Mouse (Mus musculus): ENCODE data around the gene Prss41. TPM values are rescaled to one million over a fixed set of nuclear protein-coding genes. Genes with fewer than 3 reads are reported as not detected.
"Not testable (repeated sequence)": the region's sequence is repeated elsewhere in the genome, so short reads cannot be mapped to it uniquely, and the experiment has no call there.

Gene Prss41
- polyA plus RNA-seq (2015; fragmentation: Nextera tagmentation; extraction: Ambion mirVana) = 0.52 and 1.0 TPM in 2 replicates

- no peaks in the 10 kb centered on the region for H3K36me3 ChIP-seq
- H3K9ac ChIP-seq (replicated peaks) = no peak within 1 kb of the TSS
- no peaks in the 10 kb centered on the region for H3K27me3 ChIP-seq
- H3K9me3 ChIP-seq = no peaks in the 10 kb centered on the region
- no peak within 1 kb of the TSS for H3K4me3 ChIP-seq
- no peaks in the 10 kb centered on the region for H3K4me1 ChIP-seq
- no peak for ATAC-seq (replicated peaks)
- 12% methylated on average over 19 of the region's 19 CpGs for WGBS
- no peak within 1 kb of the TSS for H3K27ac ChIP-seq (replicated peaks)
- peak within 1 kb of the TSS; percentile 19 for H3K4me2 ChIP-seq (replicated peaks)
Observed at GRCm38 (mm10) chr17:23843812-23844273, at the start of gene Prss41, which contains the start of gene Prss32. Gene Prss41, minus strand, starts transcription at chr17:23844172. Gene Prss32, plus strand, starts transcription at chr17:23843855.

GRCm38 (mm10) chr17:23880576-23880975 lies 36.6 kb upstream of the Prss41 start, which contains the start of the genes Dcpp1 and Dcpp2:
Gene Dcpp1, plus strand, starts transcription at chr17:23880876.
Gene Dcpp2, plus strand, starts transcription at chr17:23880880.
- not testable (repeated sequence) for H3K9ac ChIP-seq (replicated peaks); H3K4me2 ChIP-seq (replicated peaks); H3K4me1 ChIP-seq; H3K9me3 ChIP-seq; H3K36me3 ChIP-seq; H3K27ac ChIP-seq (replicated peaks); ATAC-seq (replicated peaks); H3K4me3 ChIP-seq; H3K27me3 ChIP-seq
- 78% methylated on average over 4 of the region's 4 CpGs for WGBS

DNA sequence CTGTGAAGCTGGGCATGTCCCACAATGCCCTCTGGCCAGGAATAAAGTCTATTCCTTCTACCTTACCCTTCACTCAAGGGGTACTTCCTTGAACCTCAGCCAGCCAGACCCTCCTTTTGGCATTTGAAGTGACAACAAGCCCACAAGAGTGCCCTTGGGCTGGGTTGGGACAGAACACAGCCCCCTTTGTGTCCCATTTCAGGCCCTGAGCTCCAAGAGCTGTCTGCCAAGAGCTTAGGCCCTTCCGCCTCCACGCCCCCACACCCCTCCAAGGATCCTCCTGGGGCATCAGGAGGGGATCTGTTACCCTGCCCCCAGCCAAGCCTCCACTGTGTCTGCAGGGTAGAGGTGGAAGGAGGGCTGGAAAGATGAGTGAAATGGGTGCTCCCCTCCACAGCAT lies 33.2 kb upstream of the Prss41 start:
- no peak for ATAC-seq (replicated peaks)
- Histone ChIP-seq H3K36me3 (no peaks in the 10 kb centered on the region), H3K9me3 (no peaks in the 10 kb centered on the region), H3K4me2 (replicated peaks) (no peak overlapping the region), H3K4me1 (no peaks in the 10 kb centered on the region), H3K4me3 (no peak overlapping the region), H3K9ac (replicated peaks) (no peak overlapping the region), H3K27ac (replicated peaks) (no peak overlapping the region), H3K27me3 (no peaks in the 10 kb centered on the region)
- WGBS = 76% methylated on average over 2 of the region's 2 CpGs

GRCm38 (mm10) chr17:23876741-23877140 lies 32.8 kb upstream of the Prss41 start:
- no peak overlapping the region for H3K9ac ChIP-seq (replicated peaks)
- H3K9me3 ChIP-seq = no peaks in the 10 kb centered on the region
- no peak overlapping the region for H3K4me3 ChIP-seq
- 33% methylated on average over 3 of the region's 3 CpGs for WGBS
- H3K36me3 ChIP-seq = no peaks in the 10 kb centered on the region
- H3K4me2 ChIP-seq (replicated peaks) = no peak overlapping the region
- no peaks in the 10 kb centered on the region for H3K27me3 ChIP-seq
- H3K27ac ChIP-seq (replicated peaks) = no peak overlapping the region
- peak; percentile 53 for ATAC-seq (replicated peaks)
- no peaks in the 10 kb centered on the region for H3K4me1 ChIP-seq

- 46% methylated on average over 8 of the region's 8 CpGs for WGBS
- Histone ChIP-seq H3K4me2 (replicated peaks) (no peak overlapping the region), H3K27ac (replicated peaks) (no peak overlapping the region), H3K27me3 (no peaks in the 10 kb centered on the region), H3K9me3 (no peaks in the 10 kb centered on the region), H3K4me1 (no peaks in the 10 kb centered on the region), H3K9ac (replicated peaks) (no peak overlapping the region), H3K36me3 (no peaks in the 10 kb centered on the region), H3K4me3 (no peak overlapping the region)
- no peak for ATAC-seq (replicated peaks)
Observed at GRCm38 (mm10) chr17:23873884-23874856, 30.2 kb upstream of the Prss41 start.

DNA sequence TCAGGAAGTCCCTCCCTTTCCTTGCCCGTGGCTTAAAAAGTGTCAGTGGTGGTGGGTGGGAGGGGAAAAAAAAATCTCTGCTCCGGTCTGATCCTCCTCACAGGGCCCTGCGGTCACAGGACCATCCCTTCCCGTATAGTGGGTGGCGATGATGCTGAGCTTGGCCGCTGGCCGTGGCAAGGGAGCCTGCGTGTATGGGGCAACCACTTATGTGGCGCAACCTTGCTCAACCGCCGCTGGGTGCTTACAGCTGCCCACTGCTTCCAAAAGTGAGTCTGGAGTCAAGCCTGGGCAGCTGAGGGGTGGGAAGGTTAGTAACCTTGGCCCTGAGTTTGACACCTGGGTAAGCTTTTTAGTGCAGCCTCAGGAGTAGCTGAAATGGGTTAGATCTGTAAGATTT lies 24.5 kb upstream of the Prss41 start:
- ATAC-seq (replicated peaks) = no peak
- H3K36me3 ChIP-seq = no peaks in the 10 kb centered on the region
- no peak overlapping the region for H3K4me2 ChIP-seq (replicated peaks)
- H3K4me1 ChIP-seq = no peaks in the 10 kb centered on the region
- H3K9me3 ChIP-seq = no peaks in the 10 kb centered on the region
- no peak overlapping the region for H3K9ac ChIP-seq (replicated peaks)
- H3K4me3 ChIP-seq = no peak overlapping the region
- H3K27me3 ChIP-seq = no peaks in the 10 kb centered on the region
- 94% methylated on average over 11 of the region's 11 CpGs for WGBS
- H3K27ac ChIP-seq (replicated peaks) = no peak overlapping the region

DNA sequence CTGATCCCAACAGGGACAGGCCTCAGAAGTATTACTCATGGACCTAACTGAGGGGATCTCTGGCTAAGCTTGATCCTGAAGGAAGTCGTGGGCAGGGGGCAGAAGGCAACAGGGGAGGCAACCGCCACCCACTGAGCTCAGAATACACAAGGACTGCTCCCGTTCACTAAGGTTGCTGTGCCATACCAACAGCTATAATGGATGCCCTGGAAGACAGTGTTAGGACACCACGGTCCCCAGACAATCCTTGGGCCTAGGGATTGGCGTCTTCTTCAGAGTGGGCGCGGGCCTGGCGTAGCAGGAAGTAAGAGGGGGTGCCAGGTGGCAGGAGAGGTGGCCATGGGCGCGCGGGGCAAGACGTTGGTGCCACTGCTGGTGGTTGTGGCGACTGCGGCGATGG lies 23.8 kb upstream of the Prss41 start, which contains the start of gene Prss21:
Prss21 (plus strand) TSS at position 301 of the 400 bp plus-strand sequence.
- no peak within 1 kb of the TSS for H3K9ac ChIP-seq (replicated peaks)
- ATAC-seq (replicated peaks) = no peak
- WGBS = 86% methylated on average over 15 of the region's 15 CpGs
- no peaks in the 10 kb centered on the region for H3K4me1 ChIP-seq
- no peak within 1 kb of the TSS for H3K27ac ChIP-seq (replicated peaks)
- no peak within 1 kb of the TSS for H3K4me3 ChIP-seq
- H3K4me2 ChIP-seq (replicated peaks) = no peak within 1 kb of the TSS
- H3K27me3 ChIP-seq = no peaks in the 10 kb centered on the region
- no peaks in the 10 kb centered on the region for H3K9me3 ChIP-seq
- no peaks in the 10 kb centered on the region for H3K36me3 ChIP-seq

- H3K9me3 ChIP-seq = no peaks in the 10 kb centered on the region
- no peak overlapping the region for H3K9ac ChIP-seq (replicated peaks)
- no peaks in the 10 kb centered on the region for H3K36me3 ChIP-seq
- H3K27me3 ChIP-seq = no peaks in the 10 kb centered on the region
- H3K27ac ChIP-seq (replicated peaks) = no peak overlapping the region
- no peak overlapping the region for H3K4me3 ChIP-seq
- no peaks in the 10 kb centered on the region for H3K4me1 ChIP-seq
- WGBS = 80% methylated on average over 4 of the region's 4 CpGs
- ATAC-seq (replicated peaks) = no peak
- H3K4me2 ChIP-seq (replicated peaks) = no peak overlapping the region
Observed at GRCm38 (mm10) chr17:23862926-23863325, 19.0 kb upstream of the Prss41 start.

DNA sequence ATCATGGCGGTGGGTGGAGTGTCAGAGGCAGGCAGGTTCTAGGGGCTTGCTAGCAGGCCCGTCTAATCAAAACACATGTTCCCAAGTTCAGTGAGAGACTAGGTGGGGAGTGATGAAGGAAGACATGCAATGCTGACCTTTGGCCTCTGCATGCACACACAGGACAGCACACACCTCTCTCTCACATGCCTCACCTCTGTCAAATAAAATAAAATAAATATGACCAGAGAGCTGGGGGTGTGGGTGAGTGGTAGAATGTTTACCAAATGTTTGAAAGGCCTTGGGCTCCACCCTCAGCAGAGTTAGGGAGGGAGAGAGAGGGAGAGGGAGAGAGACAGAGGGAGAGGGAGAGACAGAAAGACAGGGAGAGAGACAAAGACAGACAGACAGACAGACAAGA lies 13.9 kb upstream of the Prss41 start:
- no peaks in the 10 kb centered on the region for H3K9me3 ChIP-seq
- no peak overlapping the region for H3K9ac ChIP-seq (replicated peaks)
- 80% methylated on average over 2 of the region's 2 CpGs for WGBS
- no peak for ATAC-seq (replicated peaks)
- H3K36me3 ChIP-seq = no peaks in the 10 kb centered on the region
- H3K4me2 ChIP-seq (replicated peaks) = no peak overlapping the region
- no peak overlapping the region for H3K4me3 ChIP-seq
- no peak overlapping the region for H3K27ac ChIP-seq (replicated peaks)
- no peaks in the 10 kb centered on the region for H3K27me3 ChIP-seq
- H3K4me1 ChIP-seq = no peaks in the 10 kb centered on the region

DNA sequence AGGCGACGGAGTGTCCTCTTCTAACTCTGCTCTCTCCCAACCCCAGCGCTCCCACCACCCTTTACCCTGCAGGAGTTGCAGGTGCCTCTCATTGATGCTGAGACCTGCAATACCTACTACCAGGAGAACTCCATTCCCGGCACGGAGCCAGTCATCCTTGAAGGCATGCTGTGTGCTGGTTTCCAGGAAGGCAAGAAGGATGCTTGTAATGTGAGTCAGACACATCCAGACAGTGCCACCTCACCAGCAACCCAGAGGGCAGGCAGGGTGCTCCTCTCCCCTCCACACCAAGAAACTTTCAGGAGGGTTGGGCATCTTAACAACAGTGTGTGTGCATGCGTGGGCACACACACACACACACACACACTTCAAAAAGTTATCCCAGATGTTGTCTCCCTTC lies 13.2 kb upstream of the Prss41 start:
- Histone ChIP-seq H3K9ac (replicated peaks) (no peak overlapping the region), H3K27ac (replicated peaks) (no peak overlapping the region), H3K36me3 (no peaks in the 10 kb centered on the region), H3K9me3 (no peaks in the 10 kb centered on the region), H3K27me3 (no peaks in the 10 kb centered on the region), H3K4me3 (no peak overlapping the region), H3K4me1 (no peaks in the 10 kb centered on the region), H3K4me2 (replicated peaks) (no peak overlapping the region)
- 89% methylated on average over 6 of the region's 6 CpGs for WGBS
- ATAC-seq (replicated peaks) = no peak

- no peak overlapping the region for H3K4me2 ChIP-seq (replicated peaks)
- H3K4me1 ChIP-seq = no peaks in the 10 kb centered on the region
- no peaks in the 10 kb centered on the region for H3K27me3 ChIP-seq
- 89% methylated on average over 10 of the region's 10 CpGs for WGBS
- H3K9ac ChIP-seq (replicated peaks) = no peak overlapping the region
- ATAC-seq (replicated peaks) = no peak
- no peak overlapping the region for H3K4me3 ChIP-seq
- H3K27ac ChIP-seq (replicated peaks) = no peak overlapping the region
- H3K36me3 ChIP-seq = no peaks in the 10 kb centered on the region
- H3K9me3 ChIP-seq = no peaks in the 10 kb centered on the region
Observed at GRCm38 (mm10) chr17:23854229-23854765, 10.3 kb upstream of the Prss41 start.

DNA sequence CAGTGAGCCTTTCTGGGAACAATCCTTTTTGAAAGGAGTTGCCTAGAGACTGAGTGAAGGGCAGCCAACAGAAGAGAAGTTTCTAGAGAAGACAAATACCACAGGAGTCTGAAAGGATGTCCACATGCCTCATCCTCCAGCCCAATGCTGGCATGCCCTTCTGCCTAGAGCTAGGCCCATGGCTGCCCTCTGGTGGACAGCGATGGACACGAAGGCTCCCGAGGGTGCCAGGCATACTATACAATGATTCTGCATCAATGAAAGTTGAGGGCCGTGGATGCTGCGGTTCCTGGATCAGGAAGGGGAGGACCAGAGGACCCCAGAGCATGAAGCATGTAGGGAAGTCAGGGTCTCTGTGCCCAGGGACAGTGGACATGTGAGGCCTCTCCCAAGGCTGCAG lies 9.3 kb upstream of the Prss41 start:
- no peak for ATAC-seq (replicated peaks)
- no peak overlapping the region for H3K27ac ChIP-seq (replicated peaks)
- WGBS = 26% methylated on average over 5 of the region's 5 CpGs
- H3K27me3 ChIP-seq = no peaks in the 10 kb centered on the region
- no peak overlapping the region for H3K9ac ChIP-seq (replicated peaks)
- H3K9me3 ChIP-seq = no peaks in the 10 kb centered on the region
- no peaks in the 10 kb centered on the region for H3K36me3 ChIP-seq
- H3K4me1 ChIP-seq = no peaks in the 10 kb centered on the region
- no peak overlapping the region for H3K4me3 ChIP-seq
- no peak overlapping the region for H3K4me2 ChIP-seq (replicated peaks)
